Mouse (Mus musculus) E14TG2a.4 (cell line): Measurements from ENCODE around the gene Scaf4.

Source experiments
- H3K27me3 ChIP-seq: 2 replicates; pipeline ENCODE4 v1.6.1; 2014; ENCODE audit warnings: low read length, control low read depth; ENCODE audit not compliant: insufficient read depth
- H3K36me3 ChIP-seq: 2 replicates; pipeline ENCODE4 v1.6.1; 2014; ENCODE audit warnings: low read length, control low read depth; ENCODE audit not compliant: insufficient read depth
- H3K4me1 ChIP-seq: replicated peaks from 2 replicates; pipeline ENCODE4 v1.6.1; 2014; ENCODE audit warnings: low read depth, low read length, control low read depth
- H3K4me3 ChIP-seq: replicated peaks from 2 replicates; pipeline ENCODE4 v1.5.1; 2014; ENCODE audit warnings: mild to moderate bottlenecking, low read length
- H3K9me3 ChIP-seq: 2 replicates; pipeline ENCODE4 v1.6.1; 2014; ENCODE audit warnings: low read length, control low read depth
- CTCF ChIP-seq: conservative IDR thresholded peaks from 2 replicates; pipeline ENCODE4 v1.5.1; 2014; ENCODE audit warnings: low read length
- NANOG ChIP-seq: IDR thresholded peaks from 2 replicates; pipeline ENCODE4 v1.6.1; 2014; ENCODE audit warnings: borderline replicate concordance, low read length, mixed read lengths
- POU5F1 ChIP-seq: IDR thresholded peaks from 2 replicates; pipeline ENCODE4 v1.6.1; 2014; ENCODE audit warnings: low read length, borderline replicate concordance

Gene Scaf4

GRCm38 (mm10) chr16:90176472-90176871 is 107.8 kb downstream of the Scaf4 start:
- Histone ChIP-seq H3K4me3 (no peak overlapping the region), H3K9me3 (no peaks in the 10 kb centered on the region), H3K27me3 (peaks cover 30% of the 10 kb centered on the region), H3K36me3 (no peaks in the 10 kb centered on the region), H3K4me1 (peaks cover 27% of the 10 kb centered on the region)
- TF ChIP-seq CTCF (no peak), NANOG (no peak), POU5F1 (no peak)
